Mouse (Mus musculus) midbrain, embryonic 12.5 days (tissue): ENCODE results near the gene Lpar6. TPM values are rescaled to one million over a fixed set of nuclear protein-coding genes. Genes with fewer than 3 reads are reported as not detected.

Experiments used
- ATAC-seq: fragments of 200-750 bp; cut with Nextera tagmentation; 2 replicates; pipeline ENCODE4 v1.8.0; 2017; ENCODE audit warnings: low read depth, moderate TSS enrichment, moderate library complexity; ENCODE audit not compliant: low FRiP score
- H3K27ac ChIP-seq: fragments of 300-500 bp; sonication (generic); replicated peaks from 2 replicates; pipeline ENCODE4 v1.5.1; 2016; ENCODE audit warnings: mild to moderate bottlenecking
- H3K27me3 ChIP-seq: fragments of 300-500 bp; sonication (generic); 2 replicates; pipeline ENCODE4 v1.6.1; 2016; ENCODE audit warnings: mild to moderate bottlenecking
- H3K36me3 ChIP-seq: fragments of 300-500 bp; sonication (generic); 2 replicates; pipeline ENCODE4 v1.6.1; 2016
- H3K4me1 ChIP-seq: fragments of 300-500 bp; sonication (generic); 2 replicates; pipeline ENCODE4 v1.6.1; 2016
- H3K4me2 ChIP-seq: fragments of 300-500 bp; sonication (generic); replicated peaks from 2 replicates; pipeline ENCODE4 v1.6.1; 2016; ENCODE audit warnings: mild to moderate bottlenecking, moderate library complexity
- H3K4me3 ChIP-seq: fragments of 300-500 bp; sonication (generic); 2 replicates; pipeline ENCODE4 v1.5.1; 2016; ENCODE audit warnings: mild to moderate bottlenecking
- H3K9ac ChIP-seq: fragments of 300-500 bp; sonication (generic); replicated peaks from 2 replicates; pipeline ENCODE4 v1.6.1; 2016; ENCODE audit warnings: mild to moderate bottlenecking, moderate library complexity
- H3K9me3 ChIP-seq: fragments of 300-500 bp; sonication (generic); 2 replicates; pipeline ENCODE4 v1.6.1; 2016; ENCODE audit warnings: mild to moderate bottlenecking
- WGBS: fragments of 180-500 bp; shearing (Covaris S2); methylation state at CpG from one replicate; pipeline ENCODE4 v1.1.7; 2016; 5-methylcytosine and 5-hydroxymethylcytosine counted together
- polyA plus RNA-seq: library from polyadenylated mRNA; unstranded; fragments of >200 nt; fragmentation: Nextera tagmentation; extraction: Ambion mirVana; gene quantifications from 2 replicates; pipeline ENCODE4 v1.2.1, GENCODE M21; 2016

Lpar6 gene
- polyA plus RNA-seq, 1 experiment from 2014 or later = 13.9 TPM

DNA sequence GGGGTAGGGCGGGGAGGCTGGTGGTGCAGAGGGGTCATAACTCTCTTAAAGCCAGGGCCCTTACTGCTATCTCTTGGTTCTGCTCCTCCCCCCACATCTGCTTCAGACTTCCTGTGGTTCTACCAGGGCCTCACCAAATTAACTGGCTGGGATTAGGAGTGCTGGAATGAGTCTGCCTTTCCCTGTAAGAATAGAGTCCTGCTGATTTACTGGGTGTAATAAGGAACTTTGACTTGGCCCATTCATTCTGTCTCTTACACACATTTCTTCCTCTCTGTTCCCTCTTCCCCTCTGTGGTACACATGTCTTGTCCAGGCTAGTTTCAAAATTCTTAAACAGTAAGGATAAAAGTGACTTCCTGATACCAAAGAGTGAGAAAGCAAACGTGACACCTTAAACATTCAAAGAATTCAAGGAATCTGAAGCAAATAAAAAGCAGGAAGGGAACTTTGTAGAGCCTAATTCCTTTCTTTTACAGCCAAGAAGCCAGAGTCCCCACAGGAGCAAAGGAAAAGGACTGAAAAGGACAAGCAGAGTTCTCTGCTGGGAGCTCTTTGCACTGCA, 3.1 kb upstream of the Lpar6 start:
- no peaks in the 10 kb centered on the region for H3K36me3 ChIP-seq
- no peak overlapping the region for H3K9ac ChIP-seq
- H3K4me3 ChIP-seq = no peak overlapping the region
- H3K4me1 ChIP-seq = peaks cover 15% of the 10 kb centered on the region; the same call in 1 of the 2 replicates
- H3K4me2 ChIP-seq = no peak overlapping the region
- H3K9me3 ChIP-seq = no peaks in the 10 kb centered on the region
- 9% methylated on average over 2 of the region's 2 CpGs for WGBS
- H3K27me3 ChIP-seq = no peaks in the 10 kb centered on the region
- no peak for ATAC-seq
- H3K27ac ChIP-seq = peak overlapping the region; percentile 54

DNA sequence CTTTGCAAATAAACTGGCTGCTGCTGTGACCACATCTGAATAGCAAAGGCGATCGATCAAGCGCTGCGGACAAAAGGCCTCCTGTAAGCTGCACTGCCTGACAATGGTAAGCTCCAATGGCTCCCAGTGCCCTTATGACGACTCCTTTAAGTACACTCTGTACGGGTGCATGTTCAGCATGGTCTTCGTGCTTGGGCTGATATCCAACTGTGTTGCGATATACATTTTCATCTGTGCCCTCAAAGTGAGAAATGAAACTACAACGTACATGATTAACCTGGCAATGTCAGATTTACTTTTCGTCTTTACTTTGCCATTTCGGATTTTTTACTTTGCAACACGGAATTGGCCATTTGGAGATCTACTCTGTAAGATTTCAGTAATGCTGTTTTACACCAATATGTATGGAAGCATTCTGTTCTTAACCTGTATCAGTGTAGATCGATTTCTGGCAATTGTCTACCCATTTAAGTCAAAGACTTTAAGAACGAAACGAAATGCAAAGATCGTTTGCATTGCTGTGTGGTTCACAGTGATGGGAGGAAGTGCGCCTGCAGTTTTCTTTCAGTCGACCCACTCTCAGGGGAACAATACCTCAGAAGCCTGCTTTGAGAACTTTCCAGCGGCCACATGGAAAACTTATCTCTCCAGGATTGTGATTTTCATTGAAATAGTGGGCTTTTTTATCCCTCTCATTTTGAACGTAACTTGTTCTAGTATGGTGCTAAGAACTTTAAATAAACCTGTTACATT, 979 bp downstream of the Lpar6 start:
- ATAC-seq = peak; percentile 87
- Histone ChIP-seq H3K27me3 (no peaks in the 10 kb centered on the region), H3K36me3 (peaks cover 7% of the 10 kb centered on the region), H3K27ac (peak overlapping the region; percentile 92), H3K9ac (peak overlapping the region; percentile 77), H3K4me3 (peak overlapping the region; percentile 54), H3K4me1 (0 out of 2 replicates have a peak, but pooled peaks cover 8% of the 10 kb centered on the region), H3K4me2 (peak overlapping the region; percentile 56), H3K9me3 (no peaks in the 10 kb centered on the region)
- WGBS = under 1% methylated on average over 20 of the region's 20 CpGs

DNA sequence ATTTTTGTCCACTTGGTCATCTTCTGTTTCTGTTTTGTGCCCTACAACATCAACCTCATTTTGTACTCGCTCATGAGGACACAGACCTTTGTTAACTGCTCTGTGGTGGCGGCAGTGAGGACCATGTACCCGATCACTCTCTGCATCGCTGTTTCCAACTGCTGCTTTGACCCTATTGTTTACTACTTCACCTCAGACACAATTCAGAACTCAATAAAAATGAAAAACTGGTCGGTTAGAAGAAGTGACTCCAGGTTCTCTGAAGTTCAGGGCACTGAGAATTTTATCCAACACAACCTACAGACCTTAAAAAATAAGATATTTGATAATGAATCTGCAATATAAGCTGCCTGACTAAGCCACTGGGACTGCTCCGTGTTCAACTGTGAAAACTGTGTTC, 1.6 kb downstream of the Lpar6 start:
- Histone ChIP-seq H3K4me2 (peak overlapping the region; percentile 56), H3K27ac (peak overlapping the region; percentile 92), H3K4me3 (peak overlapping the region; percentile 54), H3K9ac (peak overlapping the region; percentile 77), H3K4me1 (0 out of 2 replicates have a peak, but pooled peaks cover 6% of the 10 kb centered on the region), H3K27me3 (no peaks in the 10 kb centered on the region), H3K36me3 (peaks cover 10% of the 10 kb centered on the region), H3K9me3 (no peaks in the 10 kb centered on the region)
- WGBS = 0% methylated on average over 6 of the region's 6 CpGs
- ATAC-seq = peak; percentile 65

DNA sequence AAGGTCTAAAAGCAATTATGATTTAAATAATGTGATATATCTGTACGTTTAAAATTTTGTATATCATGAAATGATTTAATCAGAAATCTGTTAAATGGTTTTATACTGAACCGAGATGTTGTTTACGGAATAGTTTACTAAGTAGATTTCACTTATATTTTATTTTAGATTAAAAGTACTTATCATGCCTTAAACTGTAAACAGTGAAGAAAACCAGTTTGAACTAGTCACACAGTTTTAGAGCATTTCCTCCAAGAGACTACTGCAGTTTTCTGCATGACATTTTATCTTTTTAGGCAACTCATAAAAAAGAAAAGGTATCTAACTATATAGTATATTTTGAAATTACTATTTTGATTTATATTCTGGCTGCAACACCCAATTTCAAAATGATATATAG, 2.2 kb downstream of the Lpar6 start:
- WGBS = 50% methylated on average over 3 of the region's 3 CpGs
- no peak overlapping the region for H3K27ac ChIP-seq

DNA sequence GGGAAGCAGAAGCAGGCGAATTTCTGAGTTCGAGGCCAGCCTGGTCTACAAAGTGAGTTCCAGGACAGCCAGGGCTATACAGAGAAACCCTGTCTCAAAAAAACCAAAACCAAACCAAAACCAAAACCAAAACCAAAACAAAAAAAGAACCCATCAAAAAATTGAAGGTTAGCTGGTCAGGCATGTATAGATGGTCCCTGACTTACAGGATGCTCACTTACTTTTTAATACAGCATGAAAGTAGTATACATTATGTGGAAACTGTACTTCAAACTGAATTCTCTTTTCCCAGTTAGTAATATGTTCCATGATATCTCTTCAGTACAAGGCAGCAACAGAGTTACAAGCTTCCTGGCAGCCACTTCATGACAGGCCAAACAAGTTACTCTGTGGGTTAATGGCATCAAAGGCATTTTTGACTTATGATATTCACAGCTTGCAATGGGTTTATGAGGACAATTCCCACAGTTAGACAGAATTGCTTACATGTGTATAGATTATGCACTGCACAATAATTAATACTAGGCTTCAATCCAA, 6.4 kb downstream of the Lpar6 start:
- WGBS = 100% methylated on average over 2 of the region's 2 CpGs

More for the DNA sequence above, 2.2 kb downstream of the Lpar6 start:
- Histone ChIP-seq H3K9me3 (no peaks in the 10 kb centered on the region), H3K27me3 (no peaks in the 10 kb centered on the region), H3K4me2 (peak overlapping the region; percentile 35), H3K9ac (no peak overlapping the region), H3K36me3 (peaks cover 10% of the 10 kb centered on the region), H3K4me1 (0 out of 2 replicates have a peak, but pooled peaks cover under 1% of the 10 kb centered on the region), H3K4me3 (peak overlapping the region; percentile 20; the same call in 1 of the 2 replicates)
- no peak for ATAC-seq

DNA sequence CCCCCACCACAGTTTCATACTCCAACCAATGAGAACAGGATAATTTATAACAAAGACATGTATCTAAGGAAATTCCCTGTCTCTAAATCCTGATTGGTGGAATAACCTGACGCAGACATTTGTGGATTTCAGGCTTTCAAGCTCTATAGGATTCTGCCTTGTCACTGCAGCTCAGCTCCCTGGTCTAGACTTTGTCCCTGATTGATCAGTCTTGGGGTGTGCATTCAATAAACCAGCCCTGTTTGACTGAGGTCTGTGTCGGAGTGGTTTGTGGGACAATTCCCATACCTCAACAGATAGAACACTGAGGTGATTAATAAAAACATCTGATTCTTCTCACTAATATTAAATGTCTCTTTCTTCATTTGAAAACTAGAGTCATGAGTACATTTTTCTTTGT, 12.4 kb downstream of the Lpar6 start:
- no peak overlapping the region for H3K27ac ChIP-seq
- H3K36me3 ChIP-seq = no peaks in the 10 kb centered on the region
- no peak overlapping the region for H3K9ac ChIP-seq
- no peak overlapping the region for H3K4me2 ChIP-seq
- H3K4me3 ChIP-seq = no peak overlapping the region
- H3K9me3 ChIP-seq = no peaks in the 10 kb centered on the region
- WGBS = 99% methylated on average over 2 of the region's 2 CpGs
- H3K4me1 ChIP-seq = no peaks in the 10 kb centered on the region
- no peak for ATAC-seq
- no peaks in the 10 kb centered on the region for H3K27me3 ChIP-seq

More for the DNA sequence above, 6.4 kb downstream of the Lpar6 start:
- H3K36me3 ChIP-seq = peaks cover 10% of the 10 kb centered on the region
- no peaks in the 10 kb centered on the region for H3K9me3 ChIP-seq
- no peaks in the 10 kb centered on the region for H3K4me1 ChIP-seq
- H3K27ac ChIP-seq = no peak overlapping the region
- no peaks in the 10 kb centered on the region for H3K27me3 ChIP-seq
- no peak overlapping the region for H3K4me3 ChIP-seq
- no peak for ATAC-seq
- H3K4me2 ChIP-seq = no peak overlapping the region
- no peak overlapping the region for H3K9ac ChIP-seq

DNA sequence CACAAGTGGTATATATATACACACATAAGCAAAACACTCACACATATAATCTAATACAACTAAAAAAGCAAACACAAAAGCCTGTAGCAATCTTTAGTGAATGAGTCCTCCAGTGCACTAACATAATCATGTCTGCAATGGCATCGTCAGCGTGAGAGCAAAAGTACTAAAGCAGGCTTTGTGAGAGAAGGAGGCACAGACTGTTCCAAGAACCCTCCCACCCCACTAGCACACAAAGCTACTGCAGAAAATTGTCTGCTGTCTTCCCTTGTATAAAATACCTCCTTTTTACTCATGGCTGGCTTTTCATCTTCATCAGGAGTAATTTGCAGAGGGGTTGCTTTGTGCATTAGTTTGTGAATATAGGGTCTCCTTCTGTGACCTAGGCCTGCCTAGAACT, 14.6 kb downstream of the Lpar6 start:
- Histone ChIP-seq H3K4me3 (no peak overlapping the region), H3K4me1 (no peaks in the 10 kb centered on the region), H3K27me3 (no peaks in the 10 kb centered on the region), H3K4me2 (no peak overlapping the region), H3K27ac (no peak overlapping the region), H3K36me3 (no peaks in the 10 kb centered on the region), H3K9ac (no peak overlapping the region), H3K9me3 (no peaks in the 10 kb centered on the region)
- ATAC-seq = no peak
- 70% methylated on average over 2 of the region's 2 CpGs for WGBS

DNA sequence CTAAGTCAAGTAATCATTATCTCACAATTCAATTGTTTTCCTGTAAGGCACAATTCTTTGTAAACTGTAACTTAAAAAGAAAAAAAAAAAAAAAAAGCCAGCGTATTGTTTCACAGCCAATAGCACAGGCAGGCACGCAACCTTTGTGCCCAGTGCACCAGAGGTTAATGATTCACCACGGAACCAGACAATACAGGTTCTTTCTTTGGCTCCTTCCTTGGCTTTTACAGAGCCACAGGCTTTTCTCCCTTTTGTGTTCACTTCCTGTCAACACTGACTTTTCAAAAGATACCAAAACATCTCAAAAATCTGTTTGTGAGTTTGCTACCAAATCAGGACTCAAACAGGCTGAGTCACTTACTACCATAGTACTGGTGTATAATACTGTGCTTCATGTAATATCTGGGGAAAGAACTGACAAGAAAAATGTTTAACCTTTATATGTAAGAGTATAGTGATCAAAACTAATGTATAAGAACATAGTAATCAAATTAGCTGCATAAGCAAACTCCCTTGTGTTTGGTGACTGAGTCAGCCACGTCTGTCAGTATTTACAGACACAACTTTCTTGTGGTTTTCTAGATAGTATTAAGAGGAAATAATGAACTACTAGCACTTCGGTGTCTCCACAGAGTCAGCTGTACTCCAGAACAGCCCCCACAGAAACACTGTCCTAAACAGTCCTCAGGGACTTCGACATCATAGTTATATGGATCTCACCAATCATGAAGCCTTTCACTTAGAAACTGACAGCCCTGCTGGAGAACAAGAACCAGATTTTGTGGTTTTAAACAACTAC, 16.0 kb downstream of the Lpar6 start:
- Histone ChIP-seq H3K4me1 (no peaks in the 10 kb centered on the region), H3K4me3 (no peak overlapping the region), H3K27ac (no peak overlapping the region), H3K27me3 (no peaks in the 10 kb centered on the region), H3K36me3 (no peaks in the 10 kb centered on the region), H3K9ac (no peak overlapping the region), H3K4me2 (no peak overlapping the region), H3K9me3 (no peaks in the 10 kb centered on the region)
- no peak for ATAC-seq
- 50% methylated on average over 6 of the region's 6 CpGs for WGBS

DNA sequence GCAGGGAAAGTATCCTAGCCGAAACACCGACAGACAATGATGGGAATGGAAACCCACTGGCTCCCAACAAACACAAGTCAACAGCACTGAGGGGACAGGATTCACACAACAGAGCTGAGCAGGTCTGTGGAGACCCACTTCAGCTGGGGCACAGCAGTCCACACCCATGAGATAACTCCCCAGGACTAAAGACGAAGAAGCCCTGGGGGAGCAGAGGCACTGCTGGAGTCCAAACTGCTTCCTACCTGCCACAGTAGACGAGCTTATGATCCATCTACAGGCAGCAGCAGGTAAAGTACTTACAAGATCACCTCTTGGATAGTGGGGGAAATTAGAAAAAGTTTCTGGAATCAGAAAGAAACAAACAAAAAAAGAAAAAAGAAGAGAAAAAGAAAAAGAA, 16.7 kb downstream of the Lpar6 start:
- Histone ChIP-seq H3K4me1 (no peaks in the 10 kb centered on the region), H3K9ac (no peak overlapping the region), H3K36me3 (no peaks in the 10 kb centered on the region), H3K27ac (no peak overlapping the region), H3K9me3 (no peaks in the 10 kb centered on the region), H3K4me2 (no peak overlapping the region), H3K27me3 (no peaks in the 10 kb centered on the region), H3K4me3 (no peak overlapping the region)
- ATAC-seq = 0 out of 2 replicates have a peak, but pooled peaks have one; percentile 41
- WGBS = 84% methylated on average over 4 of the region's 4 CpGs

DNA sequence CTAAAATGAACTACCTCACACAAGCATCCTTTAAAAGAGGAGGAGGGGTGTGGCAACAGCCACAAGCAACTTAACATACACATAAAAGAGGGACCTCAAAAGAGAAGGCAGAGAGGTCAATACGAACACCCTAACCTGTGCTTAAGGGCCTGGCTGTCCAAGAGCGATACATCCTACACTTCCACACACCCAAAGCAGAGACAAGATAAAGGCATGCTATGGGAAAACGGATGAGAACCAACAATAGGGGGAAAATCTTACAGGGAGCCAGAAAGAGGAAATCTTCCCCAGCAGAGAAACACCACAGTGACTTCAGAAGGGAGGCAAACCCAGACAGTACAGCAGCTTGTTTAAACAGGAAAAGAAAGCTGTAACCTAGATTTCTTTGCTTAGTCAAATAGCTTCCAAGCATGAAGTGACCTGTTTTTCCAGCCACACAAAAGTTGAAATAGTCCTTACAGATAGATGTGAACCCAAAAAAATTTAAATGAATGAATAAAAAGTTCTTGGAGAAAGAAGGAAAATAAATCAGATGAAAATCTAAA, 17.8 kb downstream of the Lpar6 start:
- 71% methylated on average over 3 of the region's 3 CpGs for WGBS
- H3K36me3 ChIP-seq = no peaks in the 10 kb centered on the region
- H3K4me2 ChIP-seq = no peak overlapping the region
- no peaks in the 10 kb centered on the region for H3K27me3 ChIP-seq
- H3K4me3 ChIP-seq = no peak overlapping the region
- H3K9ac ChIP-seq = no peak overlapping the region
- no peaks in the 10 kb centered on the region for H3K4me1 ChIP-seq
- no peak for ATAC-seq
- H3K9me3 ChIP-seq = no peaks in the 10 kb centered on the region
- no peak overlapping the region for H3K27ac ChIP-seq

DNA sequence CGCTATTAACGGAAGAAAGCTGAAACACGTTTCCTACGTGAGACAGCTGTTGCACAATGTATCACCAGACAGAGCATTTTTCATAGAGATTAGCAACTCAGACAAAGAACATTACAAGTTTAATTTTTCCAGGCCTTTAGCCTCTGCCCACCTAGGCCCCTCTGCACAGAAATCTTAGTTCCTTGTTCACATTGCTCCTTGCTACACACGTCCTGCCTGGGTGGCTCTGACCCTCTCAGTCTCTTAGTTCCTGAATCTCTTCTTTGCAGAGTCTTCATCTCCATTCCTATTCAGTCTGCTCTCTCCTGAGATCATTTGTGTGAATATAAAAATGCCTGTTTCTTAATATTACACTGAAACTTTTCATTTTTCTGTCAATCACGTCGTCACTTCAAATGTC, 19.7 kb downstream of the Lpar6 start:
- no peak overlapping the region for H3K4me2 ChIP-seq
- H3K9ac ChIP-seq = no peak overlapping the region
- no peaks in the 10 kb centered on the region for H3K4me1 ChIP-seq
- H3K27ac ChIP-seq = no peak overlapping the region
- ATAC-seq = no peak
- 80% methylated on average over 7 of the region's 7 CpGs for WGBS
- H3K36me3 ChIP-seq = peaks cover 4% of the 10 kb centered on the region
- no peaks in the 10 kb centered on the region for H3K27me3 ChIP-seq
- no peak overlapping the region for H3K4me3 ChIP-seq
- H3K9me3 ChIP-seq = no peaks in the 10 kb centered on the region
